Mouse (Mus musculus) skeletal muscle tissue, adult 2 months (tissue): Measurements from ENCODE around the gene Aurkb.

Experiments used
- DNase-seq: peaks from one replicate; pipeline ENCODE4 v3.0.0-alpha.2; 2012; ENCODE audit warnings: low read depth, low spot score

The Aurkb gene

GRCm38 (mm10) chr11:69098039-69098761, 52.8 kb downstream of the Aurkb start:
- DNase-seq = no peak

GRCm38 (mm10) chr11:69098762-69099091, 53.3 kb downstream of the Aurkb start:
- peak; percentile 100 for DNase-seq

- peak; percentile 94 for DNase-seq
Measured at GRCm38 (mm10) chr11:69099177-69099914, 53.9 kb downstream of the Aurkb start.

GRCm38 (mm10) chr11:69099915-69100345, 54.5 kb downstream of the Aurkb start:
- DNase-seq = peak; percentile 98

GRCm38 (mm10) chr11:69100639-69101360, 55.4 kb downstream of the Aurkb start:
- DNase-seq = no peak
